Mouse (Mus musculus) spleen, postnatal 36 days (tissue): ENCODE results near the gene Usp54.

Experiments
- DNase-seq, 2 experiments: peaks; one replicate each; pipeline ENCODE4 v3.0.0; 2022; ENCODE audit warnings: low spot score in 2 of 2, mixed read lengths in 1 of 2

Gene Usp54

GRCm38 (mm10) chr14:20499982-20500381 is 140.9 kb downstream of the Usp54 start:
- no peak for DNase-seq
